Mouse (Mus musculus): ENCODE results near the gene Zfp874a.

Gene Zfp874a

GRCm38 (mm10) chr13:67376255-67376654 lies 75.2 kb downstream of the Zfp874a start:
- DNase-seq (ENCODE audit: low spot score) = peak; percentile 10

DNA sequence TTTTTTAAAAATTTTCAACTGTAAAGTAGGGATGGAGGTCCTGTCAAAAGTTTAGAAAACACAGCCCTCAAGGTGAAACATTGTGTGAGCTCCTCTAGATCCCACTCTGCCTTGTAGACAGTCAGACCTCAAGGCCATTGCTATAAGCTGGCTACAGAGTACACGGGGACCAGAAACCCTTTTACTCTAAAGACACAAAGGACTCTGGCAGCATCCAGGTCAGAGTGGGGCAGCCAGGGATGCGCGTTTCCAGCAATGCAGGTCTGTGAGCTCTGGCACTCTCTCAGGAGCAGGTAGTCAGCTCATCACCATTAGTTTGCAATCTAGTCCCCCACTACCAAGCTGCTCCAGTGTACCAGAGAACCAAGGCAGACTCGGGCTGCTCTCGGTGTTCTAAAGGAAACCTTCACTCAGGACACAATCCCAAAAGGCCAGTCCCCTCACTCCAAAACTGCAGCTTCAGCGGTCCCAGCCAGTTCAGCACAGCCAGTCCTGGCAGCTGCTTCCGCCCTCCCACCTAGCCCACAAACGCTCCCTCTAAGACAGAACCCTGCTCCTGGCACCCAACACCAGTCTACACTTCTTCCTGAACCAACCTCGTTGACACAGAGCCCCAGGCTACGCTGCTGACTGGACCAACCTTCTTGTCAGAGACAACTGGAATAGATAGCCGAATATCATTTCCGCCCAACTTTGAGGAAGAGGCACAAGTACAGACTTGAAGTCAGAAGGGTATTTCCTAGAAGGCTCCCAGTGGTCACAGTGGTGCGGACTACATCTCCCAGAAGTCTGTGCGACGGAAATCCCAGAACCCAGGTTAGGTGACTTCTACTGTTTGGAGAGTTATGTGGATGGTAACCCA lies 76.1 kb downstream of the Zfp874a start, which contains the start of the genes Gm28041 and Zfp456:
TSS of gene Gm28041 (minus strand) at position 684 of the 862 bp plus-strand sequence.
TSS of gene Zfp456 (minus strand) at position 761 of the 862 bp plus-strand sequence.
- DNase-seq (ENCODE audit: low spot score) = peak; percentile 72
